Mouse (Mus musculus): ENCODE measurements around the gene Frmpd2.

Gene Frmpd2

GRCm38 (mm10) chr14:33471331-33471730 is at the start of gene Frmpd2:
Frmpd2 (plus strand) TSS chr14:33471696.
- no peak for DNase-seq (ENCODE audit: low read depth)

- DNase-seq (ENCODE audit: low read depth), result peak; percentile 68
Observed at GRCm38 (mm10) chr14:33423003-33423402, 48.5 kb upstream of the Frmpd2 start.

- DNase-seq (ENCODE audit: low read depth), result peak; percentile 80
Observed at GRCm38 (mm10) chr14:33424124-33424523, 47.4 kb upstream of the Frmpd2 start.

- peak; percentile 53 for DNase-seq (ENCODE audit: low read depth)
Observed at GRCm38 (mm10) chr14:33432485-33432884, 39.0 kb upstream of the Frmpd2 start.

GRCm38 (mm10) chr14:33443780-33444179 is 27.7 kb upstream of the Frmpd2 start:
- DNase-seq (ENCODE audit: low read depth), result no peak

- DNase-seq (ENCODE audit: low read depth), result no peak
Observed at GRCm38 (mm10) chr14:33445962-33446361, 25.5 kb upstream of the Frmpd2 start.

- no peak for DNase-seq (ENCODE audit: low read depth)
Observed at GRCm38 (mm10) chr14:33446561-33447023, 24.9 kb upstream of the Frmpd2 start.

GRCm38 (mm10) chr14:33447027-33447569 is 24.4 kb upstream of the Frmpd2 start, which contains the start of gene Mapk8:
Mapk8 (minus strand) TSS chr14:33447158.
- DNase-seq (ENCODE audit: low read depth), result peak; percentile 93

- DNase-seq (ENCODE audit: low read depth), result no peak
Observed at GRCm38 (mm10) chr14:33448276-33448675, 23.2 kb upstream of the Frmpd2 start.

- no peak for DNase-seq (ENCODE audit: low read depth)
Observed at GRCm38 (mm10) chr14:33449296-33449840, 22.1 kb upstream of the Frmpd2 start.

GRCm38 (mm10) chr14:33450331-33450730 is 21.2 kb upstream of the Frmpd2 start:
- no peak for DNase-seq (ENCODE audit: low read depth)

GRCm38 (mm10) chr14:33463658-33464057 is 7.8 kb upstream of the Frmpd2 start:
- DNase-seq (ENCODE audit: low read depth), result no peak

GRCm38 (mm10) chr14:33467766-33468165 is 3.7 kb upstream of the Frmpd2 start:
- DNase-seq (ENCODE audit: low read depth), result no peak

GRCm38 (mm10) chr14:33474461-33474860 is 3.0 kb downstream of the Frmpd2 start:
- DNase-seq (ENCODE audit: low read depth), result no peak

GRCm38 (mm10) chr14:33476094-33476760 is 4.7 kb downstream of the Frmpd2 start:
- no peak for DNase-seq (ENCODE audit: low read depth)

GRCm38 (mm10) chr14:33481991-33482390 is 10.5 kb downstream of the Frmpd2 start:
- DNase-seq (ENCODE audit: low read depth), result no peak

GRCm38 (mm10) chr14:33487805-33488550 is 16.5 kb downstream of the Frmpd2 start:
- no peak for DNase-seq (ENCODE audit: low read depth)

GRCm38 (mm10) chr14:33495226-33495625 is 23.7 kb downstream of the Frmpd2 start:
- DNase-seq (ENCODE audit: low read depth), result no peak

GRCm38 (mm10) chr14:33497418-33497817 is 25.9 kb downstream of the Frmpd2 start:
- DNase-seq (ENCODE audit: low read depth), result no peak

- DNase-seq (ENCODE audit: low read depth), result no peak
Observed at GRCm38 (mm10) chr14:33498849-33499248, 27.4 kb downstream of the Frmpd2 start.

GRCm38 (mm10) chr14:33500631-33501030 is 29.1 kb downstream of the Frmpd2 start:
- DNase-seq (ENCODE audit: low read depth), result no peak

- DNase-seq (ENCODE audit: low read depth), result no peak
Observed at GRCm38 (mm10) chr14:33503311-33503710, 31.8 kb downstream of the Frmpd2 start.

GRCm38 (mm10) chr14:33506696-33507095 is 35.2 kb downstream of the Frmpd2 start:
- DNase-seq (ENCODE audit: low read depth), result no peak

All from 416B (cell line).